Comparison of ENCODE assay signal across 8 mouse cellular contexts in the genomic region with DNA sequence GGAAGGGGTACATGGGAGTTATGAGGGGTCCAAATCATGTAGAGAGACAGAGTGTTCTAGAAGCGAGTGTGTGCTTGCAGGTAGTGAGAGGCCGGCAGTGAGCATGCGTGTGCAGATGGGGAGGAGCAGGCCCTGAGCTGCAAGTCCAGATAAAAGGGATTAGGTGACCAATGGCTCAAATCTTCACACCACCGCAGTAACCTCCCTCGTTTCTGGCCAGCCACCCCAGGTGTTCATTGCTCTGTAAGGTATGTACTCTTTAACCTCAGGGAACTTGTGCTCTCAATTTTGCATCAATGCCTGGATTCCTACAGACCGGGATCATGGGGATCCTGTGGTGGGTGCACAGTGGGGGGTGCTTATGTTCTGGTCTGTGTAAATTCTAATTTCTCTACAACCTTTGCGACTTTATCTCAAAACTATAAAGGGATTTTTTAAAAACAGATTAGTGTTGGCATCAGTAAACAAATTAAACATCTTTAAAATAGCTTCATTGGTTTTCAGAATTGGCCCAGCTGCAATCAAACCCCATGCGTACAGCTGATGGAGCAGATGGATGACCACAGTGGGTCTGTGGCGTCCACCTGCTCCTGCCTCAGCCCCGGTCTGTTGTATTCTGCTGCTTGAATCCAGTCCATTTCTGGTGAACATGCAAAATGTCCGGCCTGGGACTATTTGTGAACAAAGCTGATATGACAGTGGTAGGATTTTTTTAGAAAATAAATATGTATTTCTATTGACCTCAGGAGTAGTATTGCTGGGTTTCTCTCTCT. TPM values are rescaled to one million over a fixed set of nuclear protein-coding genes. Genes with fewer than 3 reads are reported as not detected.
DNase-seq lines count a peak whose midpoint lies in the region; ATAC-seq lines count a peak whose summit lies in the region.

A gene (plus strand): TSS at position 163 of the 773 bp plus-strand sequence.

- no peaks in the 10 kb centered on the region for H3K9me3 ChIP-seq in heart, embryonic 14.5 days (ENCODE audit: control insufficient read depth, low read length)

- H3K27ac ChIP-seq in heart, embryonic 14.5 days (replicated peaks in 1 of 2; ENCODE audit: control insufficient read depth in 1 of 2, insufficient read depth in 1 of 2, low read depth in 2 of 2, low read length in 2 of 2): no peak within 1 kb of the TSS

- H3K36me3 ChIP-seq in heart, embryonic 14.5 days (ENCODE audit: control insufficient read depth, insufficient read depth, low read length): no peaks in the 10 kb centered on the region

- no peak for DNase-seq in layer of hippocampus, adult 18-20 months (ENCODE audit: low spot score in 2 of 2)
- DNase-seq in layer of hippocampus, adult 9-10 months (ENCODE audit: low spot score): no peak
- DNase-seq in cerebellum, adult 9-10 months: peak; percentile 95
- no peak for DNase-seq in left cerebral cortex, postnatal 14 days (ENCODE audit: low spot score in 2 of 2)
- no peak for DNase-seq in natural killer cell, adult 2 months (ENCODE audit: low spot score in 2 of 2)
- no peak for DNase-seq in c-Kit-positive CD71-positive TER-119-positive erythroid progenitor cells, embryonic 14.5 days (ENCODE audit: low spot score)
- no peak for DNase-seq in urinary bladder, postnatal 14 days (ENCODE audit: low spot score)

- intact Hi-C loops in left cerebral cortex, postnatal 14 days (cut with DNase I): no loop called here

- no peaks in the 10 kb centered on the region for H3K27me3 ChIP-seq in heart, embryonic 14.5 days (ENCODE audit: control insufficient read depth, insufficient read depth, low read length)

- no peak within 1 kb of the TSS for H3K4me2 ChIP-seq in heart, embryonic 14.5 days (ENCODE audit: low read length)

- WGBS in heart, embryonic 14.5 days: 72% methylated on average over 11 of the region's 11 CpGs

- H3K4me1 ChIP-seq in heart, embryonic 14.5 days (ENCODE audit: control insufficient read depth in 2 of 2, insufficient read depth in 2 of 2, low read length in 2 of 2): peaks cover 0 to 4% of the 10 kb centered on the region in 2 experiments; a peak in 2 of 4 replicates

- ATAC-seq in heart, embryonic 14.5 days (ENCODE audit: insufficient number of reproducible peaks, insufficient read depth, low FRiP score, low read depth): no peak

- no peak within 1 kb of the TSS for H3K9ac ChIP-seq in heart, embryonic 14.5 days (ENCODE audit: low read length)

- H3K4me3 ChIP-seq in heart, embryonic 14.5 days (ENCODE audit: control insufficient read depth in 1 of 2, insufficient read depth in 1 of 2, low read depth in 1 of 2, low read length in 2 of 2): no peak within 1 kb of the TSS

RNA-seq across cellular contexts. Expression of the gene that starts here (rescaled TPM):
- 100 to 1,000 TPM; 130 to 135 TPM for total RNA-seq in layer of hippocampus, adult 18-20 months (2021)
- polyA plus RNA-seq in heart, embryonic 14.5 days (2014; fragmentation: Nextera tagmentation; extraction: Ambion mirVana): 66.5 and 68.7 TPM in 2 replicates
- total RNA-seq in left cerebral cortex, postnatal 14 days (2021): 100 to 1,000 TPM; 134 to 140 TPM
